Mouse (Mus musculus) R1 (cell line): ENCODE measurements at regions not wholly inside any gene's neighbourhood (a gene's known extent, or its start where the extent isn't known, plus 50 kb on each side); places are given as distances from the start of the nearest gene placed in this dataset.

Experiments
- DNase-seq: peaks from one replicate; pipeline ENCODE4 v3.0.0-alpha.2; 2018; ENCODE audit warnings: low read depth, low spot score

DNA sequence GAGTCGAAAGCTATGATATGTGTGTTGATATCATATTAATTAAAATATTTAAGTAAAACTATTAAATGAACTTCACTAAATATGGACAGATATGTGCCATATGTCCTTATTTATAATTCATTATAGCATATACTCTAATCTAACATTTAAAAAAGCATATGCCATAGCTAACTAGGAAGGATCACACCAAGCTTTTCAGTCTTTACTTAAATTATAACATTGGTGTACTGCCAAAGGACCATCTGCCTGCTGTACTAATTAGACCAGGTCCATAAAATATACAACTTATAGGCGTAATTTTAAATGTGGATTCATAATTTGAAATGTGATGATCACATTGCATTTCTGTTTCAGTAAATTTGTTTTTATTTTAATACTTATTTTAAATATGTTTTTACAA, 651.9 kb upstream of the Klhl1 start:
- DNase-seq: no peak

DNA sequence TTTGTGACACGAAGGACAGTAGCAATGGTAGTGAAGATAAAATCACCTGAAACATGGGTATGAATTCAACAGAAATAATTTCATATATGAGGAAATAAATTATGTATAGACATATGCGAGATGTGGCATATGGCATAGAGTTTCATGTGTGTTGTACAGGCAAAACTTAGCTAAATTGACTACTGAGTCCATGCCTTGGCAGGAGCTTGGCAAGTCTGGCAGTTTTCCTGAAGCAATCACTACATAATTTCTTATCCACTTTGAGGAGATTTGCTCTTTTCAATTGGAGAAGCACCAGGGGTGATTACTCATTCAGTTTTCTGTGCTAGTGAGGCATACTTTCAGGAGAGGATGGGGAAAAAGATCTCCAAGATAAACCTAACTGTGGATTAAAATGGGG, 646.9 kb upstream of the Klhl1 start:
- no peak for DNase-seq

DNA sequence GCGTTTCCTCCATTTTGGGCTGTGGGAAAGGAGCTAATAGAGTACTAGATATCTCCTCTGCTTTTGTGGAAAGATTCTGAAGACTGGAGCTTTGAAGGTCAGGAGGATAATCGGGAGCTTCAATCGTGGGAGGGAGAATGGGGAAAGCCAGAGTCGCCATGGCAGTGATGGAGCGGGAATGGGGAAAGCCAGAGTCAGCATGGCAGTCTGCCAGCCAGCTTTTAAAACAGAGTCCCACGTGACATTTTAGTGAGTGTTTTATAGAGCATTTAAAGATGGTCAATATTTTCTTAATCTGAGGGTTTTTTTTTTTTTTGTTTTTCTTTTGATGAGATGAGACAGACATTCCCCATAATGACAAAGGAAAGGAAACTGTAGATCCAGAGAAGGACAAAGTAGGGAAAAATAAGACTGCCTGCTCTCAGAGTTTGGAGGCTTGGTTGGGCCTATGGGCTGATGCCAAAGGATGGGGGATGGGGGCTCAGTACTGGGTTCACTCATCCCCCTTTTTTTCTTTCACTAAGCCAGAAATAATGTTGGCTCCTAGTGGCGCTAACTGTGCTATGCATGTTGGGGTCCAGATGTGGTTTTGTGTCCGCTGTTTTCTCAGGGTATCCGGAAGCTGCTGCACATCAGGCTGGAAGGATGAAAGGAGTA, 630.2 kb upstream of the Klhl1 start:
- no peak for DNase-seq

DNA sequence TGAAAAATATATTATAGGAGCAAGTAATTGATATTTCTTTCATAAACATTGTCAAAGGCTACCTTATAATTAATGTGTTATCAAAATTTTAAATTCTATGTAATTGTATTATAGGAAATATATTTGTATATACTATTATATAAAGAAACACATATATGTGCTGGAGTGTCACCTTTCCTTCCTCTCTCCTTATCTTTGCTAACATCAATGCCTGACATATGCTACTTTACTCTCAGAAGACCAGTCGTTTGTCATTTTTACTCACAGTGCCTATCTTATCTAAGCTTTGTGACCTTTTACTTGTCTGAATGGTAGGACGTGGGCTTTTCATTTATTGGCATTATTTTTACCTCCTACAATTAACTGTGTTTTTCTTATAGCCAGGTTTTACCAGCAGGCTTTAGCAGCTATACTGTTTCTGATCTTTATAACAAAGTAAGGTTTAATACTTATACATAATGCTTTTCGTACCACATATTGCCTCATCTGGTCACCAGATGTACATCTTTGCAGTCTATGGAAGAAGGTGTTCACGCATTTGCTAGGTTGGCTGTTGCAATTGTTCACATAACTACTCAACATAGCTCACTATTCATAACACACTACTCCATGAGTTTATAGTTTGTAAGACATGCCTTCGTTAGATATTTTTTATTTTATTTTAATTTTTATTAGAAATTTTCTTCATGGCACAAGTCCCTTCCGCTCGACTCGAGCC, 597.2 kb upstream of the Klhl1 start:
- no peak for DNase-seq

DNA sequence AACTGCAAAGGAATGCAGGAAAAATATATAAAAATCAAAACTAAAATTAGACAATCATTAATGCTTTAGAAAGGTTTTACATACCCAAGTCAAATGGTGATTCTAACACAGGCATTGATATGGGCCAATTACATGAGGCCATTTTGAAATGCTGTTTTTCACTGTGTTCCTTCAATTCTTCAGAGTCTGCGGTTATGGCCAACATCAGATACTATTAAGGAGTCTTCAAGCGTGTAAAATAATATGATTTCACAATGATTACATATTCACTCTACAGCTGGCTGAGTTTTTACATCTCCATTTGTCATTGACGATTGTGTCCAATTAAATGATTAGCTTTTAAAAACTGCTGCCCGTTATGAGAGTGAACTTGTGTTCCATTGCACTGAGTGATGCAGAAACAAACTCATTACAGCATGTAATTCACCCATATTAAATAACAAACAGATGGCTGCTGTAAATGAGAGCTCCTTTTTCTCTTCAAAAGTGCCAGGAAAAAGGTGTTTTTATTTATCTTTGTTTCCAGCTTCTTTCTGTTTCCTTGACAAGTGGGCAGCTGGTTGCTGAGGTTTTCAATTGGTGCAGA, 582.3 kb upstream of the Klhl1 start:
- DNase-seq: no peak

DNA sequence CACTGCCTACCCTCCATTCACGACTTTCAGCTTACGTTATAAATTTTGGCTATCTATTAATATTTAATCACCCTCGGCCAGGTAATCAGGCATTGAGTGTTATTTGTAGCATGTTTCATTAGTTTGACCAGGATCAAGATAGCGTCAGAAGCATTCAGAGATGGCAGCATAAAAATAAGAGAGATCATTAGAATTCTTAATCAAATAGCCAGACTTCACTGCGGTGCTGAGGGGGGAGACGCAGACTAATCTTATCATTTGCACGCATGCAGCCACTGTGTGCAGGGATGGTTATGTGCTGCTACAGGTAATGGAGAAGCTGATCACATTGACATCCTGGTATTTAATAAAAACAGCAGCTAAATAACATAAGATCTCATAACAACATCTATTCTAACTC, 574.5 kb upstream of the Klhl1 start:
- DNase-seq: no peak

DNA sequence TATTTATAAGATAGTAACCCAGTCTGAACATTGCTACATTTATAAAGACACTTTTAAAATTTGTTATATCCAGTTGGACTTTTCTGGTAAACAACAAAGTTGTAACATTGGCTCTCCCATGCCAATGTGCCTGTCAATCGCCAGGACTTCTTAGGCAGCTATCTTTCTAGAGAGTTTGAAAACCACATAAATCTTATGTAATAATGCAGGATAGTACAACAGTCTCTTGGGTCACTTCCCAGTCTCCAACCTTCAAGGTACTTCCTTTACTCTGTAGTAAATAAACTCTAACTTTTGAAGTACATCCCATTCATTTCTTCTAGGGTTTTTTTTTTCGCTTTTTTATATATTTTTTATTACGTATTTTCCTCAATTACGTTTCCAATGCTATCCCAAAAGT, 570.0 kb upstream of the Klhl1 start:
- DNase-seq: no peak

DNA sequence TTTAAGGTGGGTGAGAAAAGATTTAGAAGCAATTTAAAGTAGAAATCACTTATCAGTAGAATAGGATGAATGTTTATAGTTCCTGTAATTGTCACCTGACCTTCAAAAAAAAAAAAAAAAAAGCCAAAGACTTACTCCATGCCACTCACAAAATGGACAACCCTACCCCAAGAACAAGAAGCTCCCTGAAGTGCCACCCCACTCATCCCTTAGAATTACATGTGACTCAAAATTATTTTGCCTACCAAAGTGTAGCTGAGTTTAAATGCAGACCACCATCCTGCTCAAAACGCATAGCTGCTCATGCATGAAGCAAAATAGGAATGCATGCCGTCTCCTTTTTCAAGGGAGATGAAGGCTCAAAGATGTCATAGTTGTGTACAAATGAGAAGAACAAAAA, 568.4 kb upstream of the Klhl1 start:
- DNase-seq: no peak

DNA sequence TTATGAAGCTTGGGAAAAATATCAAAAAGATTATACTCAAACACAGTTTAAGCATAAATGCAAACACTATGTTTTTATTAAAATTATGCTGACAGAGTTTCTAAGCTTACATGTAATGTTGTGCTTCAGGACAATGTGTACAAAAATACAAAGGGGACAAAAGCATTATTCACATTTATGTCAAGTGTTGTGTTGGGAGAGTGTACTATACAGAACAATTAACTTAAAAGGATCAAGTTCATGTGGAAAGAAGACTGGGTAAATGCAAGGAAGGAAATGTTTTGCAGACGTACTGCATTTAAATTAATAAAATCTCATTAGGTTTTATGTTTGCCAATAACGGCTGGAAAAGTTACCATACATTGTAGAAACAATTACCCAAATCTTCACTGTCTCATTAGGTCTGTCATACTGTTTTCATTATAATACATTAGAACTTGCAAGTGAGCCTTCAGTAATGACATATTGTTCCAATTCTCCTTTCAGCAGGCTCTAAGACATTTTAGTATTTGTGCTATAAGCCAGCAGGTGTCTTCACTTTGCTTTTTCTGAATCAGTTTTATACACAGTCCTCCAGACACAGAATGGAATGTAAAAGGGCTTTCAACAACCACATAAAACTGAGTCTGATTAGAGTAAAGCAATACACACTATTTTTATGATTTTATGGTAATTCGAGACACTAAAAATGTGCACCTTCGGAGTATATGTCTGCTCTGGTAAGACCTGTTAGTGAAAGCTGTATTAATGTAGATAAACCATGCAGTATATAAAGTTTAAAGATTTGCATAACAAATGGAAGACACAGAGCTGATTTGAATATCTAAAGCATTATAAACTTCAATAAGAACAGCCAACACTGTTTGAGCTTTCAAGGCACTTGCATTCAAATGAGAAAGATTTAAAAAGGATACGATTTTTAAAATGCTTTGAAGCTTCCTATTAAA, 567.7 kb upstream of the Klhl1 start:
- DNase-seq: no peak

DNA sequence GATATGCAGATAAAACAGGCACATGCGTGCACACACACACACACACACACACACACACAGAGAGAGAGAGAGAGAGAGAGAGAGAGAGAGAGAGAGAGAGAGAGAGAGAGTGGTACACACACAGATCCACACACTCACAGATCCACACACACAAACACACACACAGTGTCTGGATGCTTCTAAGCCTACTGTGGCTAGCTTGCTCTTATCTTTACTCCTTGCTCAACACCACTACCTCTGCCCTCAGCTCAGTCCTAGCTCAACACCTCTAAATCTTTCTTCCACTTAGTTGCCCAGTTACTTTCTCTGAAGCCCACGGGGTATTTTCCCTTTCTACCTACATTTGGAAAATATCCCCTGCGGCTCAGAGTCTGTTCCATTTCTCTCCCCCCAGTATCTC, 555.9 kb upstream of the Klhl1 start:
- DNase-seq: no peak

DNA sequence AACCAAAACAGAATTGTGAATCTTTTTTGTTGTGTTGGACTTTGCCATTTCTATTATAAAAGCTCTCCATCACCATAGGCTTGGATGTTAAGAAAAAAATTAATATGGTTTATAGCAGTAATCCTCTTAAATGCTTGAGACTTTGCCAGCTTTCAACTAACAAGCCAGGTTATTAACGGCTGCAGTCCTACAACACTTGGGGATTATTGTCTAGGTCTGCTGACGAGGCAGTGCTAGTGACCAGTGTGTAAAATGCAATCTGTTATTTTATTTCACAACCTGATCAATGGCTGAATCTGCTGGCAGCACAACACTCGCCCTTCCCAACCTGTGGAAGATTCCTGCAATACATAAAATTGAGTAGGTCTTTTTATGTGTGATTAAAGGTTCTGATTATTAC, 549.9 kb upstream of the Klhl1 start:
- DNase-seq: no peak

DNA sequence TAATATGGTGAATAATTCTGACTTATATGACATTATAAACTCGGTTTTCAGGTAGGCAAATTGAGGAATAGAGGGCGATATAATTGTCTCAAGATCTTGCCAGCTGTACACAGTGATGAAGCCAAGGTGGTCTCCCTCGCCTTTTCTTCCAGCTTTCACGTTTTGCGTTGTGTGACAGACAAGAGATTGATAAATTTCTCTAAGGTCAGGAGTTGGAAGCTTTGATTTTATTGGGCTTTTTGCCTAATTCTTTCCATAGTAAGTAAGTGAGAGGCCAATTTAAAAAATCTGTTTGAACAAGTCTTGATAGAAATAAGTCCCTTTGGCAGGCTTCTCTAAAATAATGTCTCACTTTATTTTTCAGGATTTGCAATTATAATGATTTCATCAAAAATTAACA, 549.4 kb upstream of the Klhl1 start:
- DNase-seq: no peak

DNA sequence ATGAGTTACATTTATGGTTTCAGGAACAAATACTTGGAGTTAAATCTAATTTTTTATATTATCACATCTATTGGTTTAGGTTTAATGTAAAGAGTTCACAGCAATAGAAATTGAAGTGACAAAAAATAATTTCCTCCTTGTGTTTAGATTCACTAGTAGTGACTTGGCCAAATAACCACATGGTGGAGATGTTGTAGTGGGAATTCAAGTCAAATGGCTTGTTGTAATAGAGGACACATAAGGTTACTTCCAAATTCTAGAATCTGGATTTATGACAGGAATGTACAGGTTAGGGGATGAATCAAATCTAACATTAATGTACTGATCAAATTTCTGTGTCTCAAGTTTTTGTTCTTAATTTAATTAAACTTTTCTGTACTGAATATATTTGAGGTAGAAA, 526.4 kb upstream of the Klhl1 start:
- DNase-seq: no peak

DNA sequence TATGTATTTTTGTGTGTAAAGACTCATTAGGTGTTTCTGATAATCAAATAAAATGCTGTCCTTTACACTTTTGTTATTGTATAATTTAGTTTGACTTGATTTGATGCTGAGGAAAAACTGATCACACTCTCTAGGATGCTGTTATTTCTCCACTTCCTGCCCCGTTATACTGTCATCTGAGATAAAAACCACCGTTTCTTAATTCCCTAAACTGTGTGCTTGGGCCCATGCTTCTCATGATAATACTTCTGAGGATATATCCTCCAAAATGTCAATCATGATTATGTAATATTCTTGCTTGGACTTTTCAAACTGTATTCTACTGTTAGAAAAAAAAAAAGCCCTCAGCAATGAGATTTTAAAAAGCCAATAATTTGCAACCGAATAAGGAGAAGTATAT, 520.9 kb upstream of the Klhl1 start:
- no peak for DNase-seq

DNA sequence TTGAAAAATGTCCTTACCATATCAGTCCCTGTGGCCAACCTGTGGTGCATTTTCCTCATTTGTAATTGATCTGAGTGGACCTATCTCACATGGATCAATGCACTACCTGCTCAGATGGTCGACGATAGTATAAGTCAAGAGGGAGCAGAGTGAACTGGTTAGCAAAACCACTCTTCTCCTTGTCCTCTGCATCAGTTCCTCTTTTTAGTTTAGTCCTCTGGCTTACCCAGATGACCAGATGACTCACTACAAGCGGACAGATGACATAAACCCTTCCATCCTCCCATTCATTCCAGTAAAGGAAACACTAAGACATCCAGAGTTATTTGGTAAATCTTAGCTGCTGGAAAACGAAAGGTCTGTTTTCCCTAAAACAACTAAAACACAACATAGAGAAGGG, 509.6 kb upstream of the Klhl1 start:
- no peak for DNase-seq

DNA sequence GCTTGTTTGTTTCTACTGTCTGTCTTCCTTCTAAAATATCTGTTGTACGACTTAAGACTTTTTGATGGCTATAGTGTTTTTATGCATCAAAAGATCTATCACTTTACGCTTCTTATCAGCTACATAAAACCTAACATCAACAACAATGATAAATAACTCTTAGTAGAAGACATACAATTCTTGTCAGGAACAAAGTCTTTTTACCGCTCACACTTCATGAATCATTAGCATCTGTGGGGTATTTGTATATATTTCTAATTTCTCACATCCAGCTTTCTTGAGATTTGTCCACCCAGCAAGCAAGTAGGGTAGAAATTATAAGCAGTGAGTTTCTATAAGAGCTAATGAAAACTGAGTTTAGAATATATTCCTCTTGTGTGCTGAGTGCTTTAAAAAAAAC, 487.4 kb upstream of the Klhl1 start:
- DNase-seq: no peak

DNA sequence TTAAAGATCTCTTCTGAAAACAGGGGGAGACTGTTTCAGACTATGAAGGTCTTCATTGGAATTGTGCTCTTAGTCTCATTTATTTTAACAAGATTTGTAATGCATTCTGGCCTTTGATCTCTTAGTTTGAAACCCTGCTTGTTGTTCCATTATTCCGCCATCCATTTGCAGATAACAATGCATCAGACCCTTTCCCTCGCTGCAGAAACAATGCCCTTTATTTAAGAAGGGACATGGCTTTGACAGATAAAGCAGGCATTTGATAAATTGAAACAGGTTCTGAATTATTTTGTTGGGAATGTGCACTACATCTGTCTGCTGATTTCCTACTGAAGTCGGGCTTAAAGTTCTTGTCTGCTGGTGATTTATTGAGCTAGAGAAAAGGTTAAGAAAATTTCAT, 476.2 kb upstream of the Klhl1 start:
- no peak for DNase-seq

DNA sequence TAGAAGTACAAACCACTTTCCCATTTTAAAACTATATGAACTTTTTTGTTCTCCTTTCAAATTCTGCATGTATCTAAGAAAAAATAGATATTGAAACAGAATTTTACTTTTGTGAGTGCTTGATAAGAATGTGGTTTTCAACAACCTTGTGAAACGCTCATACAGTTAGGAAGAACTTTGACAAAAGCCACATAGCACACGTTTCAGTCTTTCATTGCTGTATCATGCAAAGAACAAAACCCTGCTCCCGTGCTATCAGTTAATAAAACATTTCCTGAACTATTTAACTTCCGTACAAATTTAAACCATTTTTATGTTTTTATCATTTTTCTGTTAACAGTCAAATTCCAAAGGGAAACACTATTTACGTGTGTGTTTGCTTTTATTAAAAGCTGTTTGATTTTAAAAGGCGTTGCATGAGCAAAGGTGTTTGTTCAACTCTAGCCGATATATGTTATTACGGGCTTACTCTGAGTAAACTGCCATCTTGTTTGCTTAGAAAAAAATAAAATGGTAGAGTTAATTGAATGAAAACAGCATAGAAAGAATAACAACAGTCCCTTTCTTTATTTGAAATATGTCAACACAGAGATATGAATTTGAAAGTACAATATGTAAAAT, 471.8 kb upstream of the Klhl1 start:
- DNase-seq: no peak

DNA sequence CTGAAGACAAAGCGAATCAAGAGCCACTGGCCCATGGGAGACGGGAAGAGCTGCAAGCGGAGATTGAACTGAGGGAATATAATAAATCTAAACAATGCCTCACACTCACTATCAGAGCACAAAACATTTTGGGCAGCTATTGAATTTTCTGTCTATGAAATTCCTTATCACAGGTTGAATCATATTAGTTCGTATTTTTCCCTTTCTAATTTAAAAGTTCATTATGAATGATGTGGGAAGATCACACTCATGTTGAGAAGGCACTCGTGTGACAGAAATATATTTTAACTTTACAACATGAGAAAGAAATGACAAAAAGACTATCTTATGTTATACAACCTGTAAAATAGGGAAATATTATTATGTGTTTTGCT, 444.2 kb upstream of the Klhl1 start:
- no peak for DNase-seq

DNA sequence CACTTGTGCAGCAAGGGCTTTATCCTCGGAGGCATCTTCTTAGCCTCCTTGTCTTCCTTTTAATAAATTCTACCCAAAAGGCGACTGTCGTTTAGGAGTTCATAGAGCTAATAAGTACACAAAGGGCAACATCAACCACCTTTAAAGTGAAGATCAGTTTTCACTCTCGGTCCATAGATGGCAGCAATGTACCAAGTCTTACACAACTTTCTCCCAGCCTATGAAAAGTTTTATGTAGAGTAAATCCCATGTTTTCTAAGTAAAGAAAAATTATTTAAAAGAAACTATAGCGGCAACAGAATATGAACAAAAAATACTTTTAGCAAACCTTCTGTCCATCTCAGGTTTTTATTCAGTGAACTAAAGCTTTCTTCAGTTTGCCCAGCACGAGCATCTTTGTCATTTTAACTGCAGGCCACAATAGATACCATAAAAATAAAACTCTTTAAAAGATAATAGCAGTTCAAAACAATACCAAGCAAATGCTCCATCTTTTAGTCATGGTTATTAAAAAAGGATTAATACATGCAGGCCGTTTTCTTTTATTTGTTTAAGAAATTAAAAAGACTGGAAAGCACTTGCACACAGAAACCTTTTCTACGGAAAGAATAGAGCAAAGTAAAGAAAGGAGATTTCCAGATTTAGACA, 443.6 kb upstream of the Klhl1 start:
- DNase-seq: peak; percentile 11

DNA sequence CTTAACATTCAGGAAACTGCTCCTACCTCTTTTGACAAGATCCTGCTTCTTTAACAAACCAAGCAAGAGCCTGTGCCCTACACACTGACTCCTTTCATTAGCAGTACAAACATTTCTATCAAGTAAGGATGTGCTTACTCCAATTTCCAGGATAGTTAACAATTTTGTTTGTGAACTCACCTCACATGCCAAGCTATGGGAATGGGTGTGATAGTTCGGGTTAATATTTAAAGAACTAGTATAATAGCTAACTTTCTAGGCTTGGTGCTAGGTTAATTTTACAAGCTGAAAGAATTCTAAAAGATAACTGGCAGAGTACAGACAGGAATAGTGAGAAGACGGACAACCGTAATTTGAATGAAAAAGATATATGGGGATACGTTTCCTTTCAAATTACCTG, 437.2 kb upstream of the Klhl1 start:
- DNase-seq: no peak
